Mouse (Mus musculus) natural killer cell, adult 2 months (primary cell): Measurements from ENCODE around the gene Map7d1.
A peak's percentile ranks its signal among the peaks of the same experiment; 100 is the strongest.

ENCODE experiments used
- DNase-seq, 2 experiments: peaks; one replicate each; pipeline ENCODE4 v3.0.0; 2022; ENCODE audit warnings: low spot score in 2 of 2

Map7d1 gene

GRCm38 (mm10) chr4:126256131-126256791 is at the start of gene Map7d1:
Map7d1 (minus strand) TSS chr4:126256343.
- DNase-seq = peak; percentile 91 to 92

GRCm38 (mm10) chr4:126305428-126305827 is 49.3 kb upstream of the Map7d1 start:
- no peak for DNase-seq

GRCm38 (mm10) chr4:126303877-126304276 is 47.7 kb upstream of the Map7d1 start:
- DNase-seq = no peak

GRCm38 (mm10) chr4:126301584-126302309 is 45.6 kb upstream of the Map7d1 start:
- no peak for DNase-seq

- DNase-seq = peak; percentile 44 to 57
These were observed 44.9 kb upstream of the Map7d1 start for GRCm38 (mm10) chr4:126300916-126301583.

- DNase-seq = peak; percentile 37 to 43
These were observed 40.5 kb upstream of the Map7d1 start for GRCm38 (mm10) chr4:126296617-126297101.

GRCm38 (mm10) chr4:126295937-126296336 is 39.8 kb upstream of the Map7d1 start:
- DNase-seq = no peak

GRCm38 (mm10) chr4:126295152-126295551 is 39.0 kb upstream of the Map7d1 start:
- DNase-seq = no peak

GRCm38 (mm10) chr4:126291196-126291595 is 35.1 kb upstream of the Map7d1 start:
- DNase-seq = no peak

- DNase-seq = no peak
These were observed 34.2 kb upstream of the Map7d1 start for GRCm38 (mm10) chr4:126290314-126290713.

- DNase-seq = no peak
These were observed 32.0 kb upstream of the Map7d1 start for GRCm38 (mm10) chr4:126288085-126288666.

GRCm38 (mm10) chr4:126287302-126287995 is 31.3 kb upstream of the Map7d1 start:
- no peak for DNase-seq

GRCm38 (mm10) chr4:126286492-126286891 is 30.3 kb upstream of the Map7d1 start, which contains the start of gene Col8a2:
Col8a2 (plus strand) TSS chr4:126286793.
- DNase-seq = no peak

- no peak for DNase-seq
These were observed 27.4 kb upstream of the Map7d1 start for GRCm38 (mm10) chr4:126283582-126283981.

- no peak for DNase-seq
These were observed 25.6 kb upstream of the Map7d1 start for GRCm38 (mm10) chr4:126281706-126282105.

- no peak for DNase-seq
These were observed 22.8 kb upstream of the Map7d1 start for GRCm38 (mm10) chr4:126278961-126279360.

- no peak for DNase-seq
These were observed 22.4 kb upstream of the Map7d1 start for GRCm38 (mm10) chr4:126278565-126278915.

GRCm38 (mm10) chr4:126277906-126278564 is 21.9 kb upstream of the Map7d1 start:
- DNase-seq = peak in 1 of 2 experiments; percentile 55

GRCm38 (mm10) chr4:126275681-126276131 is 19.6 kb upstream of the Map7d1 start:
- no peak for DNase-seq

- no peak for DNase-seq
These were observed 18.9 kb upstream of the Map7d1 start for GRCm38 (mm10) chr4:126275081-126275480.

GRCm38 (mm10) chr4:126273753-126274152 is 17.6 kb upstream of the Map7d1 start:
- no peak for DNase-seq
